Mouse (Mus musculus): Measurements from ENCODE around the gene Nrip3. TPM values are rescaled to one million over a fixed set of nuclear protein-coding genes. Genes with fewer than 3 reads are reported as not detected.

Gene Nrip3
- 0.68 and 0.86 TPM in 2 replicates for polyA plus RNA-seq (2016; fragmentation: Nextera tagmentation; extraction: Ambion mirVana)

GRCm38 (mm10) chr7:109781470-109782203, at the start of gene Nrip3:
Gene Nrip3, minus strand, starts transcription at chr7:109782025.
- Histone ChIP-seq H3K4me1 (replicated peaks) (peaks cover 14% of the 10 kb centered on the region), H3K27me3 (ENCODE audit: insufficient read depth, poor library complexity, severe bottlenecking) (peaks cover 65% of the 10 kb centered on the region), H3K9me3 (no peaks in the 10 kb centered on the region), H3K27ac (0 out of 2 replicates have a peak within 1 kb of the TSS, but pooled peaks have one; percentile 29), H3K4me3 (peak within 1 kb of the TSS; percentile 68), H3K36me3 (no peaks in the 10 kb centered on the region)
- DNase-seq (ENCODE audit: low spot score): peak; percentile 84
- WGBS: 1% methylated on average over 52 of the region's 52 CpGs

- H3K36me3 ChIP-seq: 0 out of 2 replicates have a peak, but pooled peaks cover 5% of the 10 kb centered on the region
- WGBS: 79% methylated on average over 2 of the region's 2 CpGs
- no peak overlapping the region for H3K27ac ChIP-seq
- no peak overlapping the region for H3K4me3 ChIP-seq
- no peaks in the 10 kb centered on the region for H3K27me3 ChIP-seq (ENCODE audit: insufficient read depth, poor library complexity, severe bottlenecking)
- no peak for DNase-seq (ENCODE audit: low spot score)
- no peaks in the 10 kb centered on the region for H3K4me1 ChIP-seq (replicated peaks)
- H3K9me3 ChIP-seq: no peaks in the 10 kb centered on the region
These were observed 49.6 kb upstream of the Nrip3 start for GRCm38 (mm10) chr7:109831376-109831775.

- peaks cover 19% of the 10 kb centered on the region for H3K36me3 ChIP-seq
- WGBS: 90% methylated on average over 8 of the region's 8 CpGs
- no peaks in the 10 kb centered on the region for H3K4me1 ChIP-seq (replicated peaks)
- H3K4me3 ChIP-seq: no peak overlapping the region
- H3K27me3 ChIP-seq (ENCODE audit: insufficient read depth, poor library complexity, severe bottlenecking): no peaks in the 10 kb centered on the region
- no peak overlapping the region for H3K27ac ChIP-seq
- no peaks in the 10 kb centered on the region for H3K9me3 ChIP-seq
- no peak for DNase-seq (ENCODE audit: low spot score)
These were observed 45.1 kb upstream of the Nrip3 start for GRCm38 (mm10) chr7:109826911-109827310.

GRCm38 (mm10) chr7:109825293-109825692, 43.5 kb upstream of the Nrip3 start:
- no peak overlapping the region for H3K4me3 ChIP-seq
- 85% methylated on average over 14 of the region's 14 CpGs for WGBS
- DNase-seq (ENCODE audit: low spot score): no peak
- peaks cover 19% of the 10 kb centered on the region for H3K36me3 ChIP-seq
- no peak overlapping the region for H3K27ac ChIP-seq
- no peaks in the 10 kb centered on the region for H3K9me3 ChIP-seq
- no peaks in the 10 kb centered on the region for H3K27me3 ChIP-seq (ENCODE audit: insufficient read depth, poor library complexity, severe bottlenecking)
- H3K4me1 ChIP-seq (replicated peaks): no peaks in the 10 kb centered on the region

- H3K27ac ChIP-seq: no peak overlapping the region
- H3K36me3 ChIP-seq: 0 out of 2 replicates have a peak, but pooled peaks cover 12% of the 10 kb centered on the region
- H3K4me3 ChIP-seq: no peak overlapping the region
- H3K9me3 ChIP-seq: no peaks in the 10 kb centered on the region
- no peak for DNase-seq (ENCODE audit: low spot score)
- peaks cover 21% of the 10 kb centered on the region for H3K27me3 ChIP-seq (ENCODE audit: insufficient read depth, poor library complexity, severe bottlenecking)
- peaks cover 13% of the 10 kb centered on the region for H3K4me1 ChIP-seq (replicated peaks)
- WGBS: 89% methylated on average over 4 of the region's 4 CpGs
These were observed 36.8 kb upstream of the Nrip3 start for GRCm38 (mm10) chr7:109818600-109818999.

GRCm38 (mm10) chr7:109817954-109818353, 36.1 kb upstream of the Nrip3 start:
- Histone ChIP-seq H3K4me1 (replicated peaks) (peaks cover 20% of the 10 kb centered on the region), H3K36me3 (0 out of 2 replicates have a peak, but pooled peaks cover 12% of the 10 kb centered on the region), H3K27ac (no peak overlapping the region), H3K27me3 (ENCODE audit: insufficient read depth, poor library complexity, severe bottlenecking) (peaks cover 21% of the 10 kb centered on the region), H3K9me3 (no peaks in the 10 kb centered on the region), H3K4me3 (no peak overlapping the region)
- DNase-seq (ENCODE audit: low spot score): no peak

GRCm38 (mm10) chr7:109813330-109814140, 31.7 kb upstream of the Nrip3 start:
- WGBS: 23% methylated on average over 4 of the region's 4 CpGs
- Histone ChIP-seq H3K4me1 (replicated peaks) (peaks cover 25% of the 10 kb centered on the region), H3K36me3 (peaks cover 16% of the 10 kb centered on the region; the same call in 1 of the 2 replicates), H3K27ac (peak overlapping the region; percentile 76), H3K4me3 (no peak overlapping the region), H3K9me3 (no peaks in the 10 kb centered on the region), H3K27me3 (ENCODE audit: insufficient read depth, poor library complexity, severe bottlenecking) (peaks cover 37% of the 10 kb centered on the region)
- DNase-seq (ENCODE audit: low spot score): peak; percentile 21

GRCm38 (mm10) chr7:109807616-109808485, 26.0 kb upstream of the Nrip3 start:
- WGBS: 86% methylated on average over 8 of the region's 8 CpGs
- Histone ChIP-seq H3K27ac (no peak overlapping the region), H3K27me3 (ENCODE audit: insufficient read depth, poor library complexity, severe bottlenecking) (peaks cover 21% of the 10 kb centered on the region; the same call in 1 of the 2 replicates), H3K4me1 (replicated peaks) (peaks cover 5% of the 10 kb centered on the region), H3K36me3 (peaks cover 16% of the 10 kb centered on the region; the same call in 1 of the 2 replicates), H3K9me3 (no peaks in the 10 kb centered on the region), H3K4me3 (no peak overlapping the region)
- no peak for DNase-seq (ENCODE audit: low spot score)

GRCm38 (mm10) chr7:109804843-109805242, 23.0 kb upstream of the Nrip3 start:
- Histone ChIP-seq H3K36me3 (peaks cover 7% of the 10 kb centered on the region; the same call in 1 of the 2 replicates), H3K4me1 (replicated peaks) (no peaks in the 10 kb centered on the region), H3K27me3 (ENCODE audit: insufficient read depth, poor library complexity, severe bottlenecking) (peaks cover 8% of the 10 kb centered on the region; the same call in 1 of the 2 replicates), H3K27ac (no peak overlapping the region), H3K4me3 (no peak overlapping the region), H3K9me3 (no peaks in the 10 kb centered on the region)
- 72% methylated on average over 6 of the region's 6 CpGs for WGBS
- DNase-seq (ENCODE audit: low spot score): no peak

- WGBS: 92% methylated on average over 6 of the region's 6 CpGs
- Histone ChIP-seq H3K27me3 (ENCODE audit: insufficient read depth, poor library complexity, severe bottlenecking) (peaks cover 8% of the 10 kb centered on the region; the same call in 1 of the 2 replicates), H3K4me3 (no peak overlapping the region), H3K36me3 (peaks cover 7% of the 10 kb centered on the region; the same call in 1 of the 2 replicates), H3K4me1 (replicated peaks) (no peaks in the 10 kb centered on the region), H3K27ac (no peak overlapping the region), H3K9me3 (no peaks in the 10 kb centered on the region)
- DNase-seq (ENCODE audit: low spot score): no peak
These were observed 22.5 kb upstream of the Nrip3 start for GRCm38 (mm10) chr7:109804355-109804754.

- H3K4me1 ChIP-seq (replicated peaks): no peaks in the 10 kb centered on the region
- peaks cover 5% of the 10 kb centered on the region; the same call in 1 of the 2 replicates for H3K27me3 ChIP-seq (ENCODE audit: insufficient read depth, poor library complexity, severe bottlenecking)
- no peaks in the 10 kb centered on the region for H3K9me3 ChIP-seq
- 87% methylated on average over 1 of the region's 1 CpGs for WGBS
- no peak for DNase-seq (ENCODE audit: low spot score)
- no peaks in the 10 kb centered on the region for H3K36me3 ChIP-seq
- no peak overlapping the region for H3K4me3 ChIP-seq
- H3K27ac ChIP-seq: no peak overlapping the region
These were observed 21.7 kb upstream of the Nrip3 start for GRCm38 (mm10) chr7:109803516-109803915.

GRCm38 (mm10) chr7:109800626-109801025, 18.8 kb upstream of the Nrip3 start:
- DNase-seq (ENCODE audit: low spot score): no peak

More at GRCm38 (mm10) chr7:109800626-109801025, 18.8 kb upstream of the Nrip3 start:
- H3K36me3 ChIP-seq: no peaks in the 10 kb centered on the region
- 86% methylated on average over 4 of the region's 4 CpGs for WGBS
- H3K4me1 ChIP-seq (replicated peaks): no peaks in the 10 kb centered on the region
- H3K27me3 ChIP-seq (ENCODE audit: insufficient read depth, poor library complexity, severe bottlenecking): 0 out of 2 replicates have a peak, but pooled peaks cover 5% of the 10 kb centered on the region
- no peaks in the 10 kb centered on the region for H3K9me3 ChIP-seq
- H3K27ac ChIP-seq: no peak overlapping the region
- H3K4me3 ChIP-seq: no peak overlapping the region
